ENCODE assay signal across 8 mouse cellular contexts in genomic region chr2:75981440-75982081, GRCm38 (mm10). TPM values are rescaled to one million over a fixed set of nuclear protein-coding genes. Genes with fewer than 3 reads are reported as not detected.
A peak's percentile ranks its signal among the peaks of the same experiment; 100 is the strongest.
DNase-seq lines count a peak whose midpoint lies in the region; ATAC-seq and TF ChIP-seq lines count a peak whose summit lies in the region.
"Not testable (repeated sequence)": the region's sequence is repeated elsewhere in the genome, so short reads cannot be mapped to it uniquely, and the experiment has no call there.

Gene Ttc30a1 (minus strand): TSS chr2:75981967.

- WGBS in forebrain, embryonic 11.5 days: 4% methylated on average over 33 of the region's 34 CpGs
- WGBS in heart, embryonic 15.5 days: 3% methylated on average over 32 of the region's 34 CpGs
- WGBS in liver, adult 2 months: 2% methylated on average over 31 of the region's 34 CpGs

- H3K36me3 ChIP-seq in C2C12 (ENCODE audit: control insufficient read depth, insufficient read depth); forebrain, embryonic 11.5 days (ENCODE audit: control insufficient read depth, insufficient read depth, low read length); heart, embryonic 15.5 days; liver, adult 2 months (ENCODE audit: control insufficient read depth, insufficient read depth, low read length): not testable (repeated sequence)

- TF ChIP-seq POLR2A in liver, adult 2 months (IDR thresholded peaks at IDR 0.05; ENCODE audit: extremely low read depth, insufficient read depth, low read length): not testable (repeated sequence)

- not testable (repeated sequence) for TF ChIP-seq CTCF in C2C12 (IDR thresholded peaks at IDR 0.05; ENCODE audit: control insufficient read depth, insufficient read depth, insufficient read length); liver, adult 2 months (IDR thresholded peaks at IDR 0.05; ENCODE audit: low read depth, low read length)

- not testable (repeated sequence) for H3K27me3 ChIP-seq in C2C12 (ENCODE audit: control insufficient read depth, insufficient read depth, insufficient read length); forebrain, embryonic 11.5 days (ENCODE audit: control insufficient read depth, insufficient read depth, low read length); heart, embryonic 15.5 days; liver, adult 2 months (ENCODE audit: control insufficient read depth, insufficient read depth, low read length)

- H3K4me3 ChIP-seq in C2C12 (ENCODE audit: insufficient read depth, poor library complexity, severe bottlenecking): peak within 1 kb of the TSS; percentile 3
- H3K4me3 ChIP-seq in forebrain, embryonic 11.5 days (ENCODE audit: low read depth, low read length): peak within 1 kb of the TSS; percentile 41
- peak within 1 kb of the TSS; percentile 60 for H3K4me3 ChIP-seq in heart, embryonic 15.5 days
- H3K4me3 ChIP-seq in liver, adult 2 months (ENCODE audit: insufficient read depth, low read depth, low read length): peak within 1 kb of the TSS; percentile 60

- ATAC-seq in forebrain, embryonic 11.5 days (replicated peaks; ENCODE audit: low FRiP score): peak; percentile 67
- peak; percentile 45 for ATAC-seq in heart, embryonic 15.5 days (replicated peaks; ENCODE audit: insufficient number of reproducible peaks, insufficient read depth, low FRiP score, low read depth)

- H3K4me1 ChIP-seq in forebrain, embryonic 11.5 days (replicated peaks; ENCODE audit: control insufficient read depth, insufficient read depth, low read length); heart, embryonic 15.5 days (replicated peaks); liver, adult 2 months (ENCODE audit: control insufficient read depth, insufficient read depth, low read length): not testable (repeated sequence)

- H3K79me2 ChIP-seq in C2C12 (ENCODE audit: control insufficient read depth, insufficient read depth); liver, adult 2 months (ENCODE audit: control insufficient read depth, insufficient read depth, low read length): not testable (repeated sequence)

- not testable (repeated sequence) for H3K9me3 ChIP-seq in forebrain, embryonic 11.5 days (ENCODE audit: control insufficient read depth, low read length); heart, embryonic 15.5 days (replicated peaks)

- H3K79me3 ChIP-seq in C2C12 (ENCODE audit: low read depth): not testable (repeated sequence)

- DNase-seq in c-Kit-positive CD71-negative TER-119-negative erythroid progenitor cells, embryonic 14.5 days (ENCODE audit: low read depth): peak; percentile 64
- peak; percentile 86 for DNase-seq in forebrain, embryonic 11.5 days (ENCODE audit: low spot score)
- DNase-seq in kidney, postnatal 10 days: peak; percentile 83
- peak; percentile 90 for DNase-seq in liver, adult 2 months (ENCODE audit: extremely low read depth, low read depth, low spot score)
- peak; percentile 40 to 52 for DNase-seq in monocyte, adult 2 months (ENCODE audit: low read depth in 1 of 2, low spot score in 2 of 2)
- DNase-seq in spleen, postnatal 10 days (ENCODE audit: low spot score in 2 of 2): peak; percentile 49 to 66

- peak within 1 kb of the TSS; percentile 65 for H3K4me2 ChIP-seq in forebrain, embryonic 11.5 days (ENCODE audit: low read depth, low read length, severe bottlenecking)
- H3K4me2 ChIP-seq in heart, embryonic 15.5 days: peak within 1 kb of the TSS; percentile 77

- H3ac ChIP-seq in C2C12 (ENCODE audit: control insufficient read depth, insufficient read length, low read depth): not testable (repeated sequence)

- 0 out of 2 replicates have a peak within 1 kb of the TSS, but pooled peaks have one; percentile 12 for H3K27ac ChIP-seq in forebrain, embryonic 11.5 days (ENCODE audit: low read depth, low read length)
- H3K27ac ChIP-seq in heart, embryonic 15.5 days: peak within 1 kb of the TSS; percentile 60
- not testable (repeated sequence) for H3K27ac ChIP-seq in liver, adult 2 months (replicated peaks; ENCODE audit: insufficient read depth, low read depth, low read length)

- H3K9ac ChIP-seq in forebrain, embryonic 11.5 days (ENCODE audit: low read length): peak within 1 kb of the TSS; percentile 58
- H3K9ac ChIP-seq in heart, embryonic 15.5 days: peak within 1 kb of the TSS; percentile 25
- H3K9ac ChIP-seq in liver, adult 2 months (ENCODE audit: low read depth, low read length): peak within 1 kb of the TSS; percentile 68

TF ChIP-seq in C2C12, 6 proteins besides CTCF, POLR2A, EP300 and RAD21:
- TF ChIP-seq MAX (IDR thresholded peaks at IDR 0.05): peak; percentile 95

RNA-seq across cellular contexts. Expression of gene Ttc30a1, which starts in this region (rescaled TPM):
- polyA plus RNA-seq in C2C12 (2012; fragmentation: generic; extraction: Trizol): 1.8 TPM
- 10.6 and 11.2 TPM in 2 replicates for polyA plus RNA-seq in forebrain, embryonic 11.5 days (2014; fragmentation: Nextera tagmentation; extraction: Ambion mirVana)
- polyA plus RNA-seq in heart, embryonic 15.5 days (2015; fragmentation: Nextera tagmentation; extraction: Ambion mirVana): 4.8 and 5.9 TPM in 2 replicates
- total RNA-seq in liver, adult 2 months (2014; rRNA removed): 1.3 and 1.4 TPM in 2 replicates
- polyA plus RNA-seq in liver, adult 2 months (2012; rRNA removed): 0.92 and 0.98 TPM in 2 replicates

Comparison
In these comparisons a context has a peak if more than half of its experiments do, and no peak if none do; other contexts are left out.
1. H3K4me3 ChIP-seq: peak in every context shown above with its lines; median percentile 60 in heart, embryonic 15.5 days; 60 in liver, adult 2 months; 41 in forebrain, embryonic 11.5 days; 3 in C2C12.